Mouse (Mus musculus) common myeloid progenitor, adult 5-6 weeks (primary cell): ENCODE measurements at regions not wholly inside any gene's neighbourhood (a gene's known extent, or its start where the extent isn't known, plus 50 kb on each side); places are given as distances from the start of the nearest gene placed in this dataset.

Experiments used
- ATAC-seq: replicated peaks from 2 replicates; pipeline ENCODE4 v1.8.0; 2016; ENCODE audit warnings: low read depth, mild to moderate bottlenecking, moderate TSS enrichment, inconsistent platforms; ENCODE audit not compliant: poor library complexity, severe bottlenecking

GRCm38 (mm10) chr13:28552974-28553750 is 295.8 kb downstream of the Gm11361 start:
- no peak for ATAC-seq

- peak; percentile 67 for ATAC-seq
These were observed 294.2 kb downstream of the Gm11361 start for GRCm38 (mm10) chr13:28551555-28551954.

- ATAC-seq: no peak
These were observed 288.5 kb downstream of the Gm11361 start for GRCm38 (mm10) chr13:28545797-28546196.

GRCm38 (mm10) chr13:28545337-28545736 is 288.0 kb downstream of the Gm11361 start:
- ATAC-seq: 0 out of 2 replicates have a peak, but pooled peaks have one; percentile 39

GRCm38 (mm10) chr13:28544819-28545180 is 287.5 kb downstream of the Gm11361 start:
- ATAC-seq: no peak

- no peak for ATAC-seq
These were observed 286.9 kb downstream of the Gm11361 start for GRCm38 (mm10) chr13:28544003-28544818.

GRCm38 (mm10) chr13:28541607-28542006 is 284.3 kb downstream of the Gm11361 start:
- ATAC-seq: 0 out of 2 replicates have a peak, but pooled peaks have one; percentile 39

- no peak for ATAC-seq
These were observed 275.8 kb downstream of the Gm11361 start for GRCm38 (mm10) chr13:28533080-28533479.

GRCm38 (mm10) chr13:28532278-28532677 is 274.9 kb downstream of the Gm11361 start:
- no peak for ATAC-seq

- ATAC-seq: no peak
These were observed 274.2 kb downstream of the Gm11361 start for GRCm38 (mm10) chr13:28531534-28531999.

GRCm38 (mm10) chr13:28530947-28531346 is 273.6 kb downstream of the Gm11361 start:
- no peak for ATAC-seq

GRCm38 (mm10) chr13:28528898-28529511 is 271.7 kb downstream of the Gm11361 start:
- 0 out of 2 replicates have a peak, but pooled peaks have one; percentile 22 for ATAC-seq

- no peak for ATAC-seq
These were observed 269.0 kb downstream of the Gm11361 start for GRCm38 (mm10) chr13:28526299-28526698.

- no peak for ATAC-seq
These were observed 267.1 kb downstream of the Gm11361 start for GRCm38 (mm10) chr13:28524411-28524810.

GRCm38 (mm10) chr13:28520127-28520482 is 262.8 kb downstream of the Gm11361 start:
- no peak for ATAC-seq

GRCm38 (mm10) chr13:28519383-28520126 is 262.2 kb downstream of the Gm11361 start:
- ATAC-seq: no peak

- no peak for ATAC-seq
These were observed 259.8 kb downstream of the Gm11361 start for GRCm38 (mm10) chr13:28517161-28517560.

- ATAC-seq: peak; percentile 16; the same call in 1 of the 2 replicates
These were observed 259.3 kb downstream of the Gm11361 start for GRCm38 (mm10) chr13:28516636-28517035.

GRCm38 (mm10) chr13:28514245-28514644 is 256.9 kb downstream of the Gm11361 start:
- ATAC-seq: no peak

- ATAC-seq: no peak
These were observed 256.0 kb downstream of the Gm11361 start for GRCm38 (mm10) chr13:28513336-28513735.
